Mouse (Mus musculus): ENCODE measurements at regions not wholly inside any gene's neighbourhood (a gene's known extent, or its start where the extent isn't known, plus 50 kb on each side); places are given as distances from the start of the nearest gene placed in this dataset.

DNA sequence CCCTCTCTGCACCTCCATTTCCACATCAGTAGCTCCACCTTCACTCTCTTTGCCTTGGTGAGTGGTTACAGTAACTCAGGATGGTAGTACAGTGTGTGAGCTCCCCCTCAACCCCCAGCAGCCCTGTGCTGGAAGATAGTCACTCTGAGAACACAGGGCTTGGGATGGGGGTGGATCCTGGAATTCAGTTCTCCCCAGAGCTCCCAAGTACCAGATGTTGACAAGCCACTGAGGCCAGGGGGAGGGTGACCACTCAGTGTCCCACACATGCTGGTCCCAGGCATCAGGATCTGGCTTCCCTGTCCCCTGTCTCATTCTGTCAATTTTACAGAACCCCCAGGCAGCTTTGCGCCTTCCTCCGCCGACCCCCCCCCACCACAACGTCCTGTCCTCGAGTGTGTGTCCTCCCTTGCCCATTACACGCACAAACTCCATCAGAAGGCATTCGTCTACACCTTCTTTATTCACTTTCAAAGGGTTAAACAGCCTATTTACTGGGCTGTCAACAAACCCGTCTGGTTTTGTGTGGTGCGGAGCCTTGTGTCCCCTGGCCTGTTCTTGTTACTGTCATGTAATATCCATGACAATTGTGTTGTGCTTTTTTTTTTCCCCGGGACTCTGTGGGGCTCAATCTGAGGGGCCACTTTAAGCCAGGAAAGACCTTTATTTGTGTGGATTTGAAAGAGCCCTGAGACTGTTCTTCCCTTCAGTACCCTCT is 194.6 kb upstream of the Irx3 start:
- TF ChIP-seq CTCF (IDR thresholded peaks at IDR 0.05) (no peak), EP300 (IDR thresholded peaks at IDR 0.05) (no peak)

Data from lung, postnatal 0 days (tissue).